ENCODE assay signal across 9 mouse cellular contexts in genomic region chr4:106996305-106997076, GRCm38 (mm10).
DNase-seq lines count a peak whose midpoint lies in the region; ATAC-seq and TF ChIP-seq lines count a peak whose summit lies in the region.
"Had no signal": no experiment of that assay in that cellular context is flagged by ENCODE, and none has a peak within 500 bp of the region (broad histone marks: within the 10 kb centered on the region; RNA-seq: fewer than 3 reads in every experiment).

No protein-coding gene starts in this region.

- no peak overlapping the region for H3K9ac ChIP-seq in forebrain, embryonic 11.5 days (ENCODE audit: low read length)
- H3K9ac ChIP-seq in kidney, postnatal 0 days (ENCODE audit: low read depth, low read length), result no peak overlapping the region

- 64% methylated on average over 13 of the region's 13 CpGs for WGBS in forebrain, embryonic 10.5 days
- 57% methylated on average over 13 of the region's 13 CpGs for WGBS in forebrain, embryonic 11.5 days
- 19% methylated on average over 13 of the region's 13 CpGs for WGBS in lung, adult 2 months
- 28% methylated on average over 13 of the region's 13 CpGs for WGBS in kidney, postnatal 0 days

- H3K4me2 ChIP-seq in forebrain, embryonic 11.5 days (ENCODE audit: low read depth, low read length, severe bottlenecking), result no peak overlapping the region
- no peak overlapping the region for H3K4me2 ChIP-seq in kidney, postnatal 0 days (ENCODE audit: low read length)

- H3K4me1 ChIP-seq in forebrain, embryonic 10.5 days, result peaks cover 88% of the 10 kb centered on the region
- peaks cover 19% of the 10 kb centered on the region; the same call in 1 of the 2 replicates for H3K4me1 ChIP-seq in forebrain, embryonic 11.5 days (replicated peaks; ENCODE audit: control insufficient read depth, insufficient read depth, low read length)
- H3K4me1 ChIP-seq in lung, adult 2 months (ENCODE audit: control insufficient read depth, insufficient read depth, low read length), result peaks cover 6% of the 10 kb centered on the region
- peaks cover 17% of the 10 kb centered on the region for H3K4me1 ChIP-seq in kidney, postnatal 0 days (replicated peaks; ENCODE audit: insufficient read depth, low read length)

- H3K27me3 ChIP-seq in forebrain, embryonic 10.5 days (ENCODE audit: poor library complexity, severe bottlenecking), result no peaks in the 10 kb centered on the region
- no peaks in the 10 kb centered on the region for H3K27me3 ChIP-seq in forebrain, embryonic 11.5 days (ENCODE audit: control insufficient read depth, insufficient read depth, low read length)
- no peaks in the 10 kb centered on the region for H3K27me3 ChIP-seq in kidney, postnatal 0 days (ENCODE audit: insufficient read depth, low read length)

- TF ChIP-seq CTCF in lung, adult 2 months (IDR thresholded peaks at IDR 0.05; ENCODE audit: insufficient read depth, low read length), result no peak
- TF ChIP-seq CTCF in kidney, postnatal 0 days (IDR thresholded peaks at IDR 0.05; ENCODE audit: low read depth), result no peak

- H3K9me3 ChIP-seq in forebrain, embryonic 10.5 days, result no peaks in the 10 kb centered on the region
- no peaks in the 10 kb centered on the region for H3K9me3 ChIP-seq in forebrain, embryonic 11.5 days (ENCODE audit: control insufficient read depth, low read length)
- no peaks in the 10 kb centered on the region for H3K9me3 ChIP-seq in kidney, postnatal 0 days (replicated peaks; ENCODE audit: low read length)

- H3K36me3 ChIP-seq in forebrain, embryonic 10.5 days (replicated peaks), result peaks cover 26% of the 10 kb centered on the region
- H3K36me3 ChIP-seq in forebrain, embryonic 11.5 days (ENCODE audit: control insufficient read depth, insufficient read depth, low read length), result no peaks in the 10 kb centered on the region
- H3K36me3 ChIP-seq in kidney, postnatal 0 days (ENCODE audit: insufficient read depth, low read length), result no peaks in the 10 kb centered on the region

- H3K4me3 ChIP-seq in forebrain, embryonic 10.5 days, result no peak overlapping the region
- no peak overlapping the region for H3K4me3 ChIP-seq in forebrain, embryonic 11.5 days (ENCODE audit: low read depth, low read length)
- H3K4me3 ChIP-seq in lung, adult 2 months (replicated peaks; ENCODE audit: extremely low read depth, low read depth, low read length), result no peak overlapping the region
- H3K4me3 ChIP-seq in kidney, postnatal 0 days (replicated peaks; ENCODE audit: low read depth, low read length), result no peak overlapping the region

- TF ChIP-seq POLR2A in lung, adult 2 months (IDR thresholded peaks at IDR 0.05; ENCODE audit: borderline replicate concordance, extremely low read depth, low read depth, low read length), result no peak

- DNase-seq in forebrain, embryonic 10.5 days (ENCODE audit: extremely low spot score, low spot score), result no peak
- no peak for DNase-seq in forebrain, embryonic 11.5 days (ENCODE audit: low spot score)
- peak; percentile 39 to 66 for DNase-seq in lung, adult 18-20 months
- no peak for DNase-seq in lung, adult 2 months
- peak; percentile 85 for DNase-seq in kidney, postnatal 0 days (ENCODE audit: low spot score)
- DNase-seq in right cerebral cortex, postnatal 10 days (ENCODE audit: low spot score in 2 of 2), result peak; percentile 74 to 82
- DNase-seq in MN1 (ENCODE audit: low spot score), result no peak

- H3K27ac ChIP-seq in forebrain, embryonic 10.5 days, result 0 out of 2 replicates have a peak overlapping the region, but pooled peaks have one; percentile 25
- no peak overlapping the region for H3K27ac ChIP-seq in forebrain, embryonic 11.5 days (ENCODE audit: low read depth, low read length)
- H3K27ac ChIP-seq in kidney, postnatal 0 days, result no peak overlapping the region
- H3K27ac ChIP-seq: macrophage had no signal

- no peak; the same call in 1 of the 2 replicates for ATAC-seq in forebrain, embryonic 11.5 days (replicated peaks; ENCODE audit: low FRiP score)
- ATAC-seq in kidney, postnatal 0 days (replicated peaks; ENCODE audit: low FRiP score, low read depth), result no peak
- no peak for ATAC-seq in erythroid progenitor cell, adult 5-6 weeks (replicated peaks; ENCODE audit: low FRiP score, poor library complexity, severe bottlenecking)

Comparison
In these comparisons a context has a peak if more than half of its experiments do, and no peak if none do; other contexts are left out.
1. DNase-seq: peak in lung, adult 18-20 months (2 of 2), kidney, postnatal 0 days (single experiment) and right cerebral cortex, postnatal 10 days (2 of 2); none in forebrain, embryonic 10.5 days (single experiment), forebrain, embryonic 11.5 days (single experiment), lung, adult 2 months (single experiment) and MN1 (single experiment).